Comparison of ENCODE assay signal across 8 mouse cellular contexts in genomic region chr1:181211403-181211919, GRCm38 (mm10). TPM values are rescaled to one million over a fixed set of nuclear protein-coding genes. Genes with fewer than 3 reads are reported as not detected.
DNase-seq lines count a peak whose midpoint lies in the region; ATAC-seq and TF ChIP-seq lines count a peak whose summit lies in the region.

No protein-coding gene starts in this region.

- no peaks in the 10 kb centered on the region for H3K27me3 ChIP-seq in limb, embryonic 12.5 days
- H3K27me3 ChIP-seq in myocyte (ENCODE audit: control insufficient read depth, insufficient read depth, insufficient read length) = no peaks in the 10 kb centered on the region

- TF ChIP-seq POLR2A in myocyte (IDR thresholded peaks at IDR 0.05; ENCODE audit: insufficient read length, low read depth) = no peak

- H3K79me2 ChIP-seq in myocyte (ENCODE audit: control insufficient read depth, insufficient read depth) = peaks cover 59% of the 10 kb centered on the region

- WGBS in limb, embryonic 12.5 days = 1% methylated on average over 41 of the region's 72 CpGs

- H3K4me3 ChIP-seq in limb, embryonic 12.5 days (replicated peaks) = peak overlapping the region; percentile 100
- peak overlapping the region; percentile 62 for H3K4me3 ChIP-seq in myocyte

- peak overlapping the region; percentile 92 for H3K4me2 ChIP-seq in limb, embryonic 12.5 days
- no peak overlapping the region for H3K4me2 ChIP-seq in myocyte (ENCODE audit: low read depth)

- peak overlapping the region; percentile 52 for H3ac ChIP-seq in myocyte (ENCODE audit: control insufficient read depth, insufficient read length)

- 0 out of 2 replicates have a peak, but pooled peaks have one; percentile 21 for ATAC-seq in limb, embryonic 12.5 days (ENCODE audit: insufficient number of reproducible peaks, insufficient read depth, low FRiP score, low TSS enrichment, low read depth)

- peak overlapping the region; percentile 91 for H3K27ac ChIP-seq in limb, embryonic 12.5 days

- H3K9me3 ChIP-seq in limb, embryonic 12.5 days = no peaks in the 10 kb centered on the region

- DNase-seq in adrenal gland, postnatal 14 days = peak; percentile 70
- DNase-seq in adrenal gland, adult (ENCODE audit: inconsistent age in 2 of 2, low spot score in 1 of 2) = no peak
- peak; percentile 31 to 41 for DNase-seq in spleen, postnatal 36 days (ENCODE audit: low spot score in 2 of 2)
- DNase-seq in spleen, adult 18-20 months = no peak
- DNase-seq in gastrocnemius, postnatal 10 days = peak; percentile 60
- DNase-seq in frontal cortex, postnatal 36 days (ENCODE audit: low spot score in 2 of 2) = no peak

- H3K4me1 ChIP-seq in limb, embryonic 12.5 days (replicated peaks) = peaks cover 27% of the 10 kb centered on the region

- H3K36me3 ChIP-seq in limb, embryonic 12.5 days = peaks cover 18% of the 10 kb centered on the region
- peaks cover 14% of the 10 kb centered on the region for H3K36me3 ChIP-seq in myocyte (ENCODE audit: control insufficient read depth, insufficient read depth)

- H3K9ac ChIP-seq in limb, embryonic 12.5 days (replicated peaks) = peak overlapping the region; percentile 99

TF ChIP-seq in myocyte, 11 proteins besides CTCF, POLR2A, EP300 and RAD21:
- no peak for TF ChIP-seq SRF (IDR thresholded peaks at IDR 0.05; ENCODE audit: control insufficient read depth, insufficient read length, low read depth)
- no peak for TF ChIP-seq REST (IDR thresholded peaks at IDR 0.05; ENCODE audit: insufficient read depth, insufficient read length)
- TF ChIP-seq MYOG (IDR thresholded peaks at IDR 0.05; ENCODE audit: control insufficient read depth in 1 of 3, insufficient read depth in 1 of 3, insufficient read length in 2 of 3, low read depth in 2 of 3) = no peak

RNA-seq across cellular contexts. Expression of gene Wdr26, which starts 0.3 kb away (rescaled TPM):
- 137 and 139 TPM in 2 replicates for total RNA-seq in adrenal gland, postnatal 14 days (2021)
- 100 to 1,000 TPM; 105 to 116 TPM for total RNA-seq in gastrocnemius, postnatal 10 days (2021)
- polyA plus RNA-seq in limb, embryonic 12.5 days (2016; fragmentation: Nextera tagmentation; extraction: Ambion mirVana) = 37.0 and 39.2 TPM in 2 replicates
- 47.7 TPM for polyA plus RNA-seq in myocyte (2012; fragmentation: generic; extraction: Trizol)

Comparison
In these comparisons a context has a peak if more than half of its experiments do, and no peak if none do; other contexts are left out.
1. DNase-seq: peak in adrenal gland, postnatal 14 days (single experiment), spleen, postnatal 36 days (2 of 2) and gastrocnemius, postnatal 10 days (single experiment); none in adrenal gland, adult (0 of 2), spleen, adult 18-20 months (0 of 2) and frontal cortex, postnatal 36 days (0 of 2).